Mouse (Mus musculus): ENCODE measurements around the gene Fjx1. TPM values are rescaled to one million over a fixed set of nuclear protein-coding genes. Genes with fewer than 3 reads are reported as not detected.

Fjx1 gene
- polyA plus RNA-seq, 1 experiment from 2014 or later: 2.6 TPM

DNA sequence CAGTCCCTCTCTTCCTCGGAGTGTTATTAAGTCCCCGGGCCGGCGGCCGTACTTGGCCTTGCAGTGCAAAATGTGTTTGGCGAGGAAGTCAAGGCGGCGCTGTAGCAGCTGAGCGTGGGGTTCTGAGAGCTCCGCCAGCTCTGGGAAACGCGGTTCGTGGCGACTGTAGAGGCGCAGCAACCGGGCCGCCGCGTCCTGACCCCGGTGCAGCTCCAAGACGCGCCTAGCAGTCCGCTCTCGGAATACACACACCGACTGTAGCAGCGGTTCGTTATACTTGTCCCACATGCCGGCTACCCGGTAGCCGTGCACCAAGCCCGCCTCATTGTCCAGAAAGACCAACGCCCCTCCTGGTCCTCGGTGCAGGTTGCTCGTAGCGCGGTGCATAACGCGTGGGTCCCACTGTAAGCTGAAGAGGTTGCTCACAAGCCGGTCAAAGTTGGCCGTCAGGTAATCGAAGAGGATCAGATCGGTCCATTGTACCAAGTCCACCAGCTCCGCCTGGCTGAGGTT, 2.0 kb downstream of the Fjx1 start:
- H3K4me1 ChIP-seq: peaks cover 19% of the 10 kb centered on the region
- H3K36me3 ChIP-seq: no peaks in the 10 kb centered on the region
- peak overlapping the region; percentile 59; the same call in 1 of the 2 replicates for H3K9ac ChIP-seq
- peaks cover 60% of the 10 kb centered on the region for H3K27me3 ChIP-seq (replicated peaks)
- no peaks in the 10 kb centered on the region for H3K9me3 ChIP-seq (replicated peaks)
- under 1% methylated on average over 43 of the region's 43 CpGs for WGBS (ENCODE audit: insufficient replicate concordance)
- H3K4me2 ChIP-seq: peak overlapping the region; percentile 77
- H3K27ac ChIP-seq: no peak overlapping the region
- H3K4me3 ChIP-seq: peak overlapping the region; percentile 59
- peak; percentile 22; the same call in 1 of the 2 replicates for ATAC-seq

DNA sequence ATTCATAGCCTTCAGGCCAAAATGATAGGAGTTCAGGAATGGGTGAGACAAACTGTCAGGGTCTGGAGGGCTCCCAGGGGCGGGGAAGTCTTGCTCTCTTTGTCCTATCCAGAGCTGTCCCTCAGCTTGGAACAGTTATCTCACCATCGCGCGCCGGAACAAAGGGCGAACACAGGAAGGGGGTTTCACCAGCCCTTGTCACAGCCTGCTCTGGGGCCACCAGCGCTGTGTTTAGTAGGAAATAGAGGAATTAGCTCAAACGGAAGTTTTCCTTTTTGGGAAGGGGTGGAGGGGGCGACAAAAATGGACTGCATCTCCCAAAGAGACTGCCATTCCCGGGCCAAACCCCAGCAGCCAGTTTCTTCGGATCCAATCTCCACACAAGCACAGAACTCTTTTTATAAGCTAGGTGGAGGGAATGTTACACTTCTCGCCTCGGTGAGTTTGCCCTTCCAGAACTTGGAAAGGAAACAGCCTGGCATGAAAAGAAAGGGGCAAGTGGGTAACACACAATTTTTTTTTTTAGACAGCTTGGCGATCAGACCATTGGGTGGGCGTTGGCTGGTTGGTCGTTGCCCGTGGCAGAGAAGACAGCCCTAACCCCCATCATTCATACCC, 2.6 kb downstream of the Fjx1 start:
- Histone ChIP-seq H3K4me3 (peak overlapping the region; percentile 59), H3K9me3 (replicated peaks) (no peaks in the 10 kb centered on the region), H3K36me3 (no peaks in the 10 kb centered on the region), H3K4me2 (peak overlapping the region; percentile 77), H3K27ac (no peak overlapping the region), H3K9ac (peak overlapping the region; percentile 59; the same call in 1 of the 2 replicates), H3K4me1 (peaks cover 19% of the 10 kb centered on the region), H3K27me3 (replicated peaks) (peaks cover 62% of the 10 kb centered on the region)
- no peak for ATAC-seq
- WGBS (ENCODE audit: insufficient replicate concordance): under 1% methylated on average over 17 of the region's 17 CpGs

GRCm38 (mm10) chr2:102449056-102449455, 3.2 kb downstream of the Fjx1 start:
- no peaks in the 10 kb centered on the region for H3K9me3 ChIP-seq (replicated peaks)
- ATAC-seq: no peak
- WGBS (ENCODE audit: insufficient replicate concordance): 28% methylated on average over 1 of the region's 1 CpGs

DNA sequence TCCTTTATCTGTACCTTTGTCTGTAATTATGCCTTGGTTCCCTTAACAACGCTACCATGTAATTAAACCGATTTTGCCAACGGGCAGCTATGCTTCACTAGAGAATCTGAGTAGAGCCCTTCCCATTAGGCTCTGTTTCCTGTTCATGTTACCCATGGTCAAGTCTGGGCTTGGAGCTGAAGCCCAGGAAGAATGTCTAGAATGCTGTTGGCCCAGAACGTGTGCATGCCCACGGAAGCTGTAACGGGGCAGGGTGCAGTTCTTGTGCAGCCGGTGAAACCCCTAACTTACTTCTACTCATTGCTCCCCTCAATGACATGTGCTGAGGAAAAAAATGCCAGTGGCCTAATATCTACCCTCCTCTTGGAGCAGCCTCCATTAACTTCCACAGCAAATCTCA, 4.5 kb downstream of the Fjx1 start:
- Histone ChIP-seq H3K27ac (no peak overlapping the region), H3K36me3 (no peaks in the 10 kb centered on the region), H3K4me3 (no peak overlapping the region), H3K4me2 (no peak overlapping the region), H3K9me3 (replicated peaks) (no peaks in the 10 kb centered on the region), H3K4me1 (peaks cover 19% of the 10 kb centered on the region), H3K9ac (no peak overlapping the region), H3K27me3 (replicated peaks) (peaks cover 51% of the 10 kb centered on the region)
- WGBS (ENCODE audit: insufficient replicate concordance): 78% methylated on average over 7 of the region's 7 CpGs
- no peak for ATAC-seq

More at GRCm38 (mm10) chr2:102449056-102449455, 3.2 kb downstream of the Fjx1 start:
- no peak overlapping the region for H3K9ac ChIP-seq
- H3K27me3 ChIP-seq (replicated peaks): peaks cover 59% of the 10 kb centered on the region
- H3K4me2 ChIP-seq: no peak overlapping the region
- no peak overlapping the region for H3K4me3 ChIP-seq
- no peaks in the 10 kb centered on the region for H3K36me3 ChIP-seq
- no peak overlapping the region for H3K27ac ChIP-seq
- peaks cover 19% of the 10 kb centered on the region for H3K4me1 ChIP-seq

GRCm38 (mm10) chr2:102446851-102447250, 5.4 kb downstream of the Fjx1 start:
- no peaks in the 10 kb centered on the region for H3K9me3 ChIP-seq (replicated peaks)
- no peak overlapping the region for H3K4me3 ChIP-seq
- no peak for ATAC-seq
- no peak overlapping the region for H3K4me2 ChIP-seq
- no peak overlapping the region for H3K27ac ChIP-seq
- H3K9ac ChIP-seq: no peak overlapping the region
- H3K36me3 ChIP-seq: no peaks in the 10 kb centered on the region
- H3K27me3 ChIP-seq (replicated peaks): peaks cover 43% of the 10 kb centered on the region
- WGBS (ENCODE audit: insufficient replicate concordance): 64% methylated on average over 4 of the region's 4 CpGs
- peaks cover 19% of the 10 kb centered on the region for H3K4me1 ChIP-seq

GRCm38 (mm10) chr2:102437357-102438030, 14.8 kb downstream of the Fjx1 start:
- no peaks in the 10 kb centered on the region for H3K9me3 ChIP-seq (replicated peaks)
- no peak overlapping the region for H3K4me2 ChIP-seq
- H3K27ac ChIP-seq: no peak overlapping the region
- H3K4me1 ChIP-seq: no peaks in the 10 kb centered on the region
- no peak overlapping the region for H3K9ac ChIP-seq
- WGBS (ENCODE audit: insufficient replicate concordance): 47% methylated on average over 8 of the region's 8 CpGs
- H3K27me3 ChIP-seq (replicated peaks): no peaks in the 10 kb centered on the region; the same call in 1 of the 2 replicates
- no peak for ATAC-seq
- no peak overlapping the region for H3K4me3 ChIP-seq
- no peaks in the 10 kb centered on the region for H3K36me3 ChIP-seq

- Histone ChIP-seq H3K9ac (no peak overlapping the region), H3K4me2 (no peak overlapping the region), H3K27me3 (replicated peaks) (no peaks in the 10 kb centered on the region; the same call in 1 of the 2 replicates), H3K4me3 (no peak overlapping the region), H3K27ac (no peak overlapping the region), H3K36me3 (no peaks in the 10 kb centered on the region), H3K9me3 (replicated peaks) (no peaks in the 10 kb centered on the region), H3K4me1 (no peaks in the 10 kb centered on the region)
- 84% methylated on average over 1 of the region's 1 CpGs for whole genome bisulfite sequencing (ENCODE audit: insufficient replicate concordance)
- ATAC-seq: no peak
These were observed 18.4 kb downstream of the Fjx1 start for GRCm38 (mm10) chr2:102433879-102434278.

- Histone ChIP-seq H3K4me3 (no peak overlapping the region), H3K9me3 (replicated peaks) (no peaks in the 10 kb centered on the region), H3K9ac (no peak overlapping the region), H3K4me1 (no peaks in the 10 kb centered on the region), H3K4me2 (no peak overlapping the region), H3K27ac (no peak overlapping the region), H3K36me3 (no peaks in the 10 kb centered on the region), H3K27me3 (replicated peaks) (no peaks in the 10 kb centered on the region)
- ATAC-seq: no peak
- WGBS (ENCODE audit: insufficient replicate concordance): 52% methylated on average over 4 of the region's 4 CpGs
These were observed 21.2 kb downstream of the Fjx1 start for GRCm38 (mm10) chr2:102431084-102431483.

GRCm38 (mm10) chr2:102427974-102428373, 24.3 kb downstream of the Fjx1 start:
- H3K27ac ChIP-seq: no peak overlapping the region
- H3K9me3 ChIP-seq (replicated peaks): no peaks in the 10 kb centered on the region
- no peaks in the 10 kb centered on the region for H3K27me3 ChIP-seq (replicated peaks)
- H3K4me3 ChIP-seq: no peak overlapping the region
- H3K36me3 ChIP-seq: no peaks in the 10 kb centered on the region
- ATAC-seq: no peak
- no peak overlapping the region for H3K9ac ChIP-seq
- H3K4me1 ChIP-seq: no peaks in the 10 kb centered on the region
- H3K4me2 ChIP-seq: no peak overlapping the region

GRCm38 (mm10) chr2:102426434-102426833, 25.9 kb downstream of the Fjx1 start:
- WGBS (ENCODE audit: insufficient replicate concordance): 67% methylated on average over 3 of the region's 3 CpGs
- no peak overlapping the region for H3K27ac ChIP-seq
- no peak for ATAC-seq

DNA sequence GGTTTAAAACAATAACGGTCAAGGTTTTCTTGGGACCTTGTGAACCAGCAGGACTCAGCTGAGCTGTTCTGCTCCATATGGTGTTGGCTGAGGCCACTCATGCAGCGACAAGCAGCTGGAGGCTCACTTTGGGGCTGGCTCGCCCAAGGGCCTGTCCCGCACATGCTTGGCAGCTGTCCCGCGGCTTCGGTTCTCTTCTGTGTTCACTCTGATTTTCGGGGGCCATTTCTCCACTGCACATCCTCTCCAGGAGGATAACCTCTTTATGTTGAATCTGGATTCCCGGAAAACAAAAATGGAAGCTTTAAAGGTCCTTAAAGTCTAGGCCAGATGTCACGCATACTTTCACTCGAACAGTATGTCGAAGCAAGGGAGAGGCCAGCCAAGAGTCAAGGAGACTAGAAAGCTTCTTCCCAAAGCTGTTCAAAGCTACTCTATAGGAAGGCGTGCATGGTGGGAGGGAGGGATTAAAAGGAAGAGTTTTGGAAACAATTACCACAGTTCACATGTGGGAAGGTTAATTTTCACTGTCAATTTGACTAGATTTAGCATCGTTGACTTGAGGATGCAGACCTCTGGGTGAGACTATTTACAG, 36.1 kb downstream of the Fjx1 start:
- H3K4me2 ChIP-seq: no peak overlapping the region

More at GRCm38 (mm10) chr2:102426434-102426833, 25.9 kb downstream of the Fjx1 start:
- no peaks in the 10 kb centered on the region for H3K36me3 ChIP-seq
- H3K4me3 ChIP-seq: no peak overlapping the region
- H3K9ac ChIP-seq: no peak overlapping the region
- no peaks in the 10 kb centered on the region for H3K4me1 ChIP-seq
- no peaks in the 10 kb centered on the region for H3K27me3 ChIP-seq (replicated peaks)
- H3K9me3 ChIP-seq (replicated peaks): no peaks in the 10 kb centered on the region
- no peak overlapping the region for H3K4me2 ChIP-seq

DNA sequence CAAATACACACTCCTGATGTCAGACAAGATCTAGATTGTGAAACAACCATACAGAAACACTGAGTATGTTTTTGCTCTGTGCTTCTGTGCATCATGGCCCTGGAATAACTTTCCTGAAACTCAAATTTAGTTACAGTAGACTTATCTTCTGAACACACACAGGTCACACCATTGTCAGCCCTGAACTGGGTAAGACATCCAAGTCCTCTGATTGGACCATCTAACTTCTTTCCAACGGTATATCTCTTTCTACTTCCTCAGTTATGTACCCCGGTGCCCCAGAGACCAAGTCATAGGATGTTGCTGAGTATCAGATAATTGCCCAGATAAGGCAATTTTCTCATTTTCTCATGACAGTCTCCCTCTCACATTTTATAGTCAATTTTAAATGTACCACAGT, 39.6 kb downstream of the Fjx1 start:
- H3K4me1 ChIP-seq: 0 out of 2 replicates have a peak, but pooled peaks cover 5% of the 10 kb centered on the region
- no peak overlapping the region for H3K4me3 ChIP-seq
- H3K4me2 ChIP-seq: no peak overlapping the region
- ATAC-seq: no peak
- H3K27me3 ChIP-seq (replicated peaks): no peaks in the 10 kb centered on the region
- H3K36me3 ChIP-seq: no peaks in the 10 kb centered on the region
- H3K27ac ChIP-seq: no peak overlapping the region
- no peak overlapping the region for H3K9ac ChIP-seq
- 28% methylated on average over 2 of the region's 2 CpGs for WGBS (ENCODE audit: insufficient replicate concordance)
- H3K9me3 ChIP-seq (replicated peaks): no peaks in the 10 kb centered on the region

More for the DNA sequence above, 36.1 kb downstream of the Fjx1 start:
- Histone ChIP-seq H3K27me3 (replicated peaks) (no peaks in the 10 kb centered on the region), H3K4me3 (no peak overlapping the region), H3K36me3 (no peaks in the 10 kb centered on the region), H3K4me1 (0 out of 2 replicates have a peak, but pooled peaks cover 5% of the 10 kb centered on the region), H3K27ac (no peak overlapping the region), H3K9me3 (replicated peaks) (no peaks in the 10 kb centered on the region), H3K9ac (no peak overlapping the region)
- 82% methylated on average over 14 of the region's 14 CpGs for WGBS (ENCODE audit: insufficient replicate concordance)
- ATAC-seq: no peak
